Mouse (Mus musculus): Measurements from ENCODE around the gene Rxylt1. TPM values are rescaled to one million over a fixed set of nuclear protein-coding genes. Genes with fewer than 3 reads are reported as not detected.

Rxylt1 gene
- total RNA-seq (2014; fragmentation: Nextera tagmentation) (29.6 and 36.5 TPM in 2 replicates), total RNA-seq (2017) (44.2 and 62.0 TPM in 2 replicates)

GRCm38 (mm10) chr10:122096980-122097844 is at the start of gene Rxylt1:
TSS of gene Rxylt1 (minus strand) at chr10:122097371.
- ATAC-seq (replicated peaks; ENCODE audit: poor library complexity, severe bottlenecking): peak; percentile 91

- ATAC-seq (replicated peaks; ENCODE audit: poor library complexity, severe bottlenecking): no peak
These were observed 24.3 kb upstream of the Rxylt1 start for GRCm38 (mm10) chr10:122121290-122121970.

GRCm38 (mm10) chr10:122120500-122121289 is 23.5 kb upstream of the Rxylt1 start:
- ATAC-seq (replicated peaks; ENCODE audit: poor library complexity, severe bottlenecking): no peak

GRCm38 (mm10) chr10:122119451-122119850 is 22.3 kb upstream of the Rxylt1 start:
- peak; percentile 37 for ATAC-seq (replicated peaks; ENCODE audit: poor library complexity, severe bottlenecking)

- peak; percentile 99 for ATAC-seq (replicated peaks; ENCODE audit: poor library complexity, severe bottlenecking)
These were observed 19.5 kb upstream of the Rxylt1 start for GRCm38 (mm10) chr10:122116636-122117035.

- ATAC-seq (replicated peaks; ENCODE audit: poor library complexity, severe bottlenecking): no peak
These were observed 9.5 kb upstream of the Rxylt1 start for GRCm38 (mm10) chr10:122106633-122107028.

- no peak for ATAC-seq (replicated peaks; ENCODE audit: poor library complexity, severe bottlenecking)
These were observed 8.9 kb upstream of the Rxylt1 start for GRCm38 (mm10) chr10:122105889-122106632.

- ATAC-seq (replicated peaks; ENCODE audit: poor library complexity, severe bottlenecking): peak; percentile 95
These were observed 8.2 kb upstream of the Rxylt1 start for GRCm38 (mm10) chr10:122105407-122105806.

- ATAC-seq (replicated peaks; ENCODE audit: poor library complexity, severe bottlenecking): no peak
These were observed 5.5 kb upstream of the Rxylt1 start for GRCm38 (mm10) chr10:122102675-122103074.

- ATAC-seq (replicated peaks; ENCODE audit: poor library complexity, severe bottlenecking): no peak
These were observed 650 bp downstream of the Rxylt1 start for GRCm38 (mm10) chr10:122096462-122096979.

GRCm38 (mm10) chr10:122090472-122090871 is 6.7 kb downstream of the Rxylt1 start:
- no peak for ATAC-seq (replicated peaks; ENCODE audit: poor library complexity, severe bottlenecking)

GRCm38 (mm10) chr10:122081352-122081751 is 15.8 kb downstream of the Rxylt1 start:
- no peak for ATAC-seq (replicated peaks; ENCODE audit: poor library complexity, severe bottlenecking)

- ATAC-seq (replicated peaks; ENCODE audit: poor library complexity, severe bottlenecking): no peak
These were observed 28.0 kb downstream of the Rxylt1 start for GRCm38 (mm10) chr10:122069153-122069552.

GRCm38 (mm10) chr10:122055826-122056225 is 41.3 kb downstream of the Rxylt1 start:
- ATAC-seq (replicated peaks; ENCODE audit: poor library complexity, severe bottlenecking): no peak

GRCm38 (mm10) chr10:122054535-122054934 is 42.6 kb downstream of the Rxylt1 start:
- ATAC-seq (replicated peaks; ENCODE audit: poor library complexity, severe bottlenecking): peak; percentile 95

- ATAC-seq (replicated peaks; ENCODE audit: poor library complexity, severe bottlenecking): peak; percentile 68
These were observed 45.3 kb downstream of the Rxylt1 start for GRCm38 (mm10) chr10:122051831-122052230.

- peak; percentile 82 for ATAC-seq (replicated peaks; ENCODE audit: poor library complexity, severe bottlenecking)
These were observed 49.3 kb downstream of the Rxylt1 start for GRCm38 (mm10) chr10:122047727-122048365.

- peak; percentile 23 for ATAC-seq (replicated peaks; ENCODE audit: poor library complexity, severe bottlenecking)
These were observed 50.1 kb downstream of the Rxylt1 start, which contains the start of gene Srgap1 for GRCm38 (mm10) chr10:122046904-122047726. TSS of gene Srgap1 (minus strand) at chr10:122047315.

All from granulocyte monocyte progenitor cell, adult 5-6 weeks (primary cell).